Mouse (Mus musculus) retina, postnatal 1 day (tissue): Measurements from ENCODE around the gene Map3k13.
"Not testable (repeated sequence)": the region's sequence is repeated elsewhere in the genome, so short reads cannot be mapped to it uniquely, and the experiment has no call there.

Source experiments
- DNase-seq: peaks from one replicate; pipeline ENCODE4 v3.0.0-alpha.2; 2012

The Map3k13 gene

GRCm38 (mm10) chr16:21854589-21855284 is 60.6 kb downstream of the Map3k13 start:
- no peak for DNase-seq

- no peak for DNase-seq
Measured at GRCm38 (mm10) chr16:21856134-21856533, 62.0 kb downstream of the Map3k13 start.

- peak; percentile 57 for DNase-seq
Measured at GRCm38 (mm10) chr16:21857126-21857644, 63.0 kb downstream of the Map3k13 start.

DNA sequence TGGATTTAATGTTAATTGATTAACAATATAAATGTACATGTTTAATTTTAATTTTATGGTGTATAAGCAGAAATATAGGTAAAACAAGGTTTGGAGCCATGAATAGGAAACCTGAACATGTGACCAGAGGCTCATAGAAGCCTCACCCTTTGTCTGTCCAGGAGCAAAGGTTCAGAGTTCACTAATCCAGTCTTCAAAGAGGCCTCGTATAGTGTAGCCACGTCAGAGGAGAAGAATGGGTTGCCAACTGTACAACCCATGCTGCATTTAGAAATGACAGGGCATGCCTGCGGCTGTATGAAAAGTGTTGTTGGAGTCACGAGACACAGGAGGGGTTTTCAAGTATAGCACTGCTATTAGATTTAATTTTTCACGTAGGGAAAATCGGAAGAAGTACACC is 64.0 kb downstream of the Map3k13 start:
- no peak for DNase-seq

- peak; percentile 50 for DNase-seq
Measured at GRCm38 (mm10) chr16:21858882-21859281, 64.7 kb downstream of the Map3k13 start.

- no peak for DNase-seq
Measured at GRCm38 (mm10) chr16:21862448-21862847, 68.3 kb downstream of the Map3k13 start.

GRCm38 (mm10) chr16:21865250-21865982 is 71.3 kb downstream of the Map3k13 start:
- DNase-seq: peak; percentile 55

- DNase-seq: no peak
Measured at GRCm38 (mm10) chr16:21865983-21866575, 71.9 kb downstream of the Map3k13 start.

DNA sequence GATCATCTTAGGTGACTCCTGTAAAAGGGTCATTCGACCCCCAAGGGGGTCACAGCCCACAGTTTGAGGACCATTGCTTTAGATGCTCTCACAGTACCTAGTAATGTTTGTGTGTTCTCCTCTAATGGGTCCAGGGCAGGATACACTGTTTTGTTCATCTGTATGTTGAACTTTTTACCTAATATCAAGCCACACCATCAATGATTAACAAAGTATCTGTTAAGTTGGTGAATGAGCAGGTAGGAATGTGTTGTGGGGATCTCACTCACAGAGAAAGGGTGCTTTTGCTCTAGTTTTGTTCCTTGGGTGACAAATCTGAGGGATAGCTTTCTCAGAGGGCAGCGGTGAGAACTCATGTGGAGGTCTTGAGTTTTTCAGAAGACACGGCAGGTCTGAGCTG is 73.6 kb downstream of the Map3k13 start:
- no peak for DNase-seq

- DNase-seq: peak; percentile 60
Measured at GRCm38 (mm10) chr16:21868651-21869050, 74.5 kb downstream of the Map3k13 start.

GRCm38 (mm10) chr16:21869879-21870278 is 75.7 kb downstream of the Map3k13 start:
- DNase-seq: peak; percentile 74

DNA sequence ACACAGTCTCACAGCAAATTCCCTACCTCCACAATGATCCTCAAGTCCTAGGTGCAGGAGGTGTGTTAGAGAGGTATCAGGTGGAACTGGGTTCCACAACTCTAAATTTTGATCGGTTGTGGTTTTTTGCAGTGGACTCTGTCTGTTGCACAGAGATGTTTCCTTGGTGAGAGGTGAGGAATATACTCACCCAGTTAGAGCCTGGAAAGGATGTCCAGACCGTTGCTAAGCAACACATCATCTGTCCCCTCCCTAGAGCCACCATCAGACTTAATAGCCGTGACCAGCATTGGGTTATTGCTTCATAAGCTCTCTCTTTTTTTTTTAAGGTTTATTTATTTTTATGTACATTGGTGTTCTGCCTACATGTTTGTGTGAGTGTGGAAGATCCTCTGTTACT is 83.6 kb downstream of the Map3k13 start:
- no peak for DNase-seq

DNA sequence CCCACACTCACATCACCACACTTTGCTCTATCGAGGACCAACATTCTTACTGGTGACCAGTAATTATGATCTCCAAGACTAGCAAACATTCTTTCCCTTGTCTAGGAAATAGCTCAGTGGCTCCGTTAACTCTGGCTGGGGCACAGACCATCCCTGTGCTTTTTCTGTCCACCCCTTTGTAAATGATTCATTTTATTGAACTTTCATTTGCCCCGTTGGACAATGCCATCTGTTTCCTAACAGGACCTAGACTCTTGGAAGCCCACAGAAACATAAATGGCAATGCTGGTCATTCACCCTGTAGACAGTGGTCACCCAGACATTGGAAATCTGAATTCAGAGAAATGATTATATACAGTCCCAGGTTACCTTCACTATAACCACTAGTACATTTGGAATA is 84.7 kb downstream of the Map3k13 start:
- no peak for DNase-seq

GRCm38 (mm10) chr16:21881181-21881580 is 87.0 kb downstream of the Map3k13 start:
- DNase-seq: peak; percentile 57

GRCm38 (mm10) chr16:21881582-21882259 is 87.6 kb downstream of the Map3k13 start:
- no peak for DNase-seq

DNA sequence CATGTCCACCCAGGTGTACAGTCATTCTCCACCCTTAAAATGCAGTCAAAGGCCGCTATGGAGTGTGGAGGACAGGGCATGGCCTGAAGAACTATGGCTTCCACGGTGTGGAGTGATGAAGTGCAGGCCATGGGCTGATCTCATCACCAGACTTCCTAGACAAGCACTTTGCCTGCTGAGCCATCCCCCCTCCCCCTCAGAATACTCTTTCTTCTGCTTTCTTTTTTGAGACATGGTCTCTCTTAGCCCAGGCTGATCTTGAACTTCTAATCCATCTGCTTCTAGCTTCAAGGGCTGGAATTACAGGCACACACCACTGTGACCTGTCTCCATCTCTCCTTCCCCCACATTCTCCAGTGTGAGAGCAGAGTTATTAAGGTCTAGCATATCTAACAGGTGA is 93.5 kb downstream of the Map3k13 start:
- no peak for DNase-seq

GRCm38 (mm10) chr16:21893890-21894289 is 99.7 kb downstream of the Map3k13 start:
- DNase-seq: no peak

- DNase-seq: no peak
Measured at GRCm38 (mm10) chr16:21901286-21901685, 107.1 kb downstream of the Map3k13 start.

GRCm38 (mm10) chr16:21904636-21905035 is 110.5 kb downstream of the Map3k13 start:
- no peak for DNase-seq

DNA sequence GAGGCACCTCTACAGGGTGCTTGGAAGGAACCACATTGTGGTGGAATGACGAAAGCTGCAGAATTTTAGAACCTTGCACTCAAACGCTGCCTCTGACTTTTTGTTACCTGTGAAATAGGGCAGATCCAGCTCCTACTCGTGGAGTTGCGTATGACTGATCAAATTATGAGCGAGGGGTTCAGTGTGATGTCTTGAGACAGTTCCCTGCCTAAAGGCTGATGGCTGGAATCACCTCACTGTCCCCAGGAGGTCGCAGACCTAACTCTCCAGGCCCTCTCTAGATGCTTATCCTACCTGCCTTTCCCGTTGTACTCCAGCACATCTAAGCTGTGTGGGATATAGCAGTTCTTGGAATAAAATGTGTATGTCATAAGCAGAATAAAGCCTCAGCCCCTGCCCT is 111.8 kb downstream of the Map3k13 start:
- no peak for DNase-seq

DNA sequence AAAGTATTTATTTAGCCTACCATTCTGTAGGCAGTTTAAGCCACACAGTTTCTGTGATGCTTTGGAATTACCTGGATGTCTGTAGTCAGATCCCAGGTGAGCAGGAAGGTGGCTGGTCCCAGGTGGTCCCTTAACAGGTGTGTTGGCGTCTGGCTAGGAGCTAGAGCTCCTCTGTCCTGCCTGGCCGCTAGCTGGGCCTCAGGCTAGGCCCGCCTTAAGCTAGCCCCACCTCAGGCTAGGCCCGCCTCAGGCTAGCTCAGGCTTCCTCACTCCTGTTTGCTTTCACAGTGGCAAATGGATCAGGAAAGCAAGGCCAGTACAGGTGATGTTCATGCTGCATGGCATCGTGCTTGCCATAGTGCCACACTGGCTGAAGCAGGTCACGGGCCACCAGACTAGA is 112.8 kb downstream of the Map3k13 start:
- no peak for DNase-seq

- DNase-seq: not testable (repeated sequence)
Measured at GRCm38 (mm10) chr16:21908906-21909305, 114.8 kb downstream of the Map3k13 start.

GRCm38 (mm10) chr16:21913347-21913746 is 119.2 kb downstream of the Map3k13 start:
- DNase-seq: no peak
